Mouse (Mus musculus) G1E (cell line): ENCODE measurements around the gene Xpo4.

Experiments used
- CTCF ChIP-seq: IDR thresholded peaks from 2 replicates; pipeline ENCODE4 v1.5.1; 2012; ENCODE audit warnings: low read depth, low read length, inconsistent platforms, mixed read lengths
- GATA1 ChIP-seq: IDR thresholded peaks from 2 replicates; pipeline ENCODE4 v1.6.1; 2012; ENCODE audit warnings: borderline replicate concordance, low read length, inconsistent platforms, mixed read lengths
- POLR2AphosphoS5 ChIP-seq: IDR thresholded peaks from 2 replicates; pipeline ENCODE4 v1.6.1; 2012; ENCODE audit warnings: low read depth, low read length, inconsistent platforms; ENCODE audit not compliant: insufficient replicate concordance
- TAL1 ChIP-seq: conservative IDR thresholded peaks from 2 replicates; pipeline ENCODE4 v1.6.1; 2012; ENCODE audit warnings: low read depth, low read length, inconsistent platforms, mixed read lengths

GRCm38 (mm10) chr14:57619487-57619886 is 45.7 kb downstream of the Xpo4 start:
- TF ChIP-seq CTCF (no peak), GATA1 (no peak), TAL1 (no peak), POLR2AphosphoS5 (no peak)
